ENCODE assay signal across 14 mouse cellular contexts in genomic region chr10:20398641-20399390, GRCm38 (mm10). TPM values are rescaled to one million over a fixed set of nuclear protein-coding genes. Genes with fewer than 3 reads are reported as not detected.
A peak's percentile ranks its signal among the peaks of the same experiment; 100 is the strongest.
DNase-seq lines count a peak whose midpoint lies in the region; ATAC-seq and TF ChIP-seq lines count a peak whose summit lies in the region.
"Had no signal": no experiment of that assay in that cellular context is flagged by ENCODE, and none has a peak within 500 bp of the region (broad histone marks: within the 10 kb centered on the region; RNA-seq: fewer than 3 reads in every experiment).

No protein-coding gene starts in this region.

- ATAC-seq in liver, embryonic 14.5 days (ENCODE audit: insufficient read depth) = no peak
- ATAC-seq in liver, embryonic 11.5 days (replicated peaks; ENCODE audit: low FRiP score) = no peak
- ATAC-seq in liver, postnatal 0 days = no peak

- no peak for TF ChIP-seq CTCF in liver, embryonic 14.5 days (IDR thresholded peaks at IDR 0.05; ENCODE audit: low read depth)
- no peak for TF ChIP-seq CTCF in bone marrow macrophage, adult 2 months (IDR thresholded peaks at IDR 0.05; ENCODE audit: low read depth, low read length)
- no peak for TF ChIP-seq CTCF in liver, postnatal 0 days (IDR thresholded peaks at IDR 0.05; ENCODE audit: low read depth)

- H3K4me2 ChIP-seq in liver, embryonic 14.5 days (ENCODE audit: low read depth) = 0 out of 2 replicates have a peak overlapping the region, but pooled peaks have one; percentile 6
- no peak overlapping the region for H3K4me2 ChIP-seq in liver, embryonic 11.5 days
- 0 out of 2 replicates have a peak overlapping the region, but pooled peaks have one; percentile 22 for H3K4me2 ChIP-seq in liver, postnatal 0 days (ENCODE audit: low read depth, low read length)
- H3K4me2 ChIP-seq: embryonic facial prominence, embryonic 13.5 days; limb, embryonic 15.5 days had no signal

- no peak for TF ChIP-seq POLR2A in bone marrow macrophage, adult 2 months (IDR thresholded peaks at IDR 0.05; ENCODE audit: borderline replicate concordance, low read depth, low read length)

- H3K4me3 ChIP-seq in liver, embryonic 14.5 days (ENCODE audit: insufficient read depth in 1 of 2, low read depth in 2 of 2, low read length in 2 of 2) = no peak overlapping the region
- no peak overlapping the region for H3K4me3 ChIP-seq in liver, embryonic 11.5 days (ENCODE audit: low read depth, low read length)
- peak overlapping the region; percentile 18; the same call in 1 of the 2 replicates for H3K4me3 ChIP-seq in bone marrow macrophage, adult 2 months (ENCODE audit: insufficient read depth, low read length)
- no peak overlapping the region for H3K4me3 ChIP-seq in liver, postnatal 0 days (ENCODE audit: low read depth, low read length)
- H3K4me3 ChIP-seq: embryonic facial prominence, embryonic 13.5 days; limb, embryonic 15.5 days; midbrain, embryonic 10.5 days had no signal

- no peaks in the 10 kb centered on the region; a peak in 1 of 4 replicates for H3K4me1 ChIP-seq in liver, embryonic 14.5 days (replicated peaks; ENCODE audit: control insufficient read depth in 2 of 2, insufficient read depth in 2 of 2, low read length in 1 of 2)
- no peaks in the 10 kb centered on the region for H3K4me1 ChIP-seq in liver, embryonic 11.5 days (replicated peaks; ENCODE audit: control insufficient read depth, insufficient read depth, low read length)
- 0 out of 2 replicates have a peak, but pooled peaks cover 2% of the 10 kb centered on the region for H3K4me1 ChIP-seq in bone marrow macrophage, adult 2 months (ENCODE audit: control insufficient read depth, insufficient read depth, low read length)
- no peaks in the 10 kb centered on the region for H3K4me1 ChIP-seq in liver, postnatal 0 days (ENCODE audit: insufficient read depth)

- 57% methylated on average over 12 of the region's 12 CpGs for WGBS in liver, embryonic 14.5 days (ENCODE audit: insufficient replicate concordance)
- 66% methylated on average over 12 of the region's 12 CpGs for WGBS in liver, embryonic 11.5 days
- 72% methylated on average over 12 of the region's 12 CpGs for WGBS in liver, postnatal 0 days (ENCODE audit: insufficient replicate concordance)

- intact Hi-C loops in heart, postnatal 14 days (cut with DNase I) = no loop called here

- H3K27ac ChIP-seq in liver, embryonic 14.5 days = no peak overlapping the region
- no peak overlapping the region for H3K27ac ChIP-seq in liver, embryonic 11.5 days (ENCODE audit: low read depth, low read length)
- H3K27ac ChIP-seq in bone marrow macrophage, adult 2 months (ENCODE audit: insufficient read depth, low read depth, low read length) = no peak overlapping the region
- H3K27ac ChIP-seq in liver, postnatal 0 days (ENCODE audit: low read depth) = no peak overlapping the region
- H3K27ac ChIP-seq: embryonic facial prominence, embryonic 13.5 days; limb, embryonic 15.5 days; midbrain, embryonic 10.5 days had no signal

- DNase-seq in heart, adult 11 months = peak; percentile 66
- DNase-seq in heart, postnatal 14 days = no peak
- DNase-seq in liver, embryonic 14.5 days (ENCODE audit: low read depth in 3 of 3, low spot score in 3 of 3) = no peak
- DNase-seq in liver, embryonic 11.5 days (ENCODE audit: low spot score) = no peak
- no peak for DNase-seq in liver, postnatal 0 days
- no peak for DNase-seq in left cerebral cortex, adult 8-10 months (ENCODE audit: low spot score in 2 of 2)
- DNase-seq in urinary bladder, adult 18-20 months (ENCODE audit: low spot score in 2 of 2) = no peak
- DNase-seq: cerebellum, adult 9-11 months; heart, postnatal 4 days; right cerebral cortex, postnatal 4 days had no signal

- H3K36me3 ChIP-seq in liver, embryonic 14.5 days (replicated peaks; ENCODE audit: control insufficient read depth, insufficient read depth, low read depth) = no peaks in the 10 kb centered on the region
- H3K36me3 ChIP-seq in liver, embryonic 11.5 days (ENCODE audit: control insufficient read depth, insufficient read depth, low read length) = no peaks in the 10 kb centered on the region
- no peaks in the 10 kb centered on the region for H3K36me3 ChIP-seq in liver, postnatal 0 days (replicated peaks; ENCODE audit: insufficient read depth, low read length)
- H3K36me3 ChIP-seq: limb, embryonic 15.5 days; midbrain, embryonic 10.5 days had no signal

- TF ChIP-seq EP300 in liver, embryonic 14.5 days (IDR thresholded peaks at IDR 0.05; ENCODE audit: low read depth) = no peak
- TF ChIP-seq EP300 in liver, postnatal 0 days (IDR thresholded peaks at IDR 0.05; ENCODE audit: low read depth) = no peak

- H3K9me3 ChIP-seq in liver, embryonic 14.5 days (ENCODE audit: control insufficient read depth, low read length) = no peaks in the 10 kb centered on the region
- no peaks in the 10 kb centered on the region for H3K9me3 ChIP-seq in liver, embryonic 11.5 days (ENCODE audit: control insufficient read depth, low read length)
- H3K9me3 ChIP-seq in liver, postnatal 0 days (ENCODE audit: low read length) = no peaks in the 10 kb centered on the region
- H3K9me3 ChIP-seq: embryonic facial prominence, embryonic 13.5 days; limb, embryonic 15.5 days; midbrain, embryonic 10.5 days had no signal

- no peak overlapping the region for H3K9ac ChIP-seq in liver, embryonic 14.5 days (replicated peaks)
- no peak overlapping the region for H3K9ac ChIP-seq in liver, embryonic 11.5 days (ENCODE audit: low read depth, low read length)
- H3K9ac ChIP-seq in liver, postnatal 0 days (replicated peaks) = no peak overlapping the region; the same call in 1 of the 2 replicates
- H3K9ac ChIP-seq: embryonic facial prominence, embryonic 13.5 days; limb, embryonic 15.5 days had no signal

- no peaks in the 10 kb centered on the region for H3K27me3 ChIP-seq in liver, embryonic 14.5 days (ENCODE audit: control insufficient read depth, insufficient read depth, low read length)
- H3K27me3 ChIP-seq in liver, embryonic 11.5 days (replicated peaks; ENCODE audit: control insufficient read depth, insufficient read depth, low read length) = no peaks in the 10 kb centered on the region; the same call in 1 of the 2 replicates
- no peaks in the 10 kb centered on the region for H3K27me3 ChIP-seq in liver, postnatal 0 days (ENCODE audit: insufficient read depth, low read length)
- H3K27me3 ChIP-seq: embryonic facial prominence, embryonic 13.5 days; limb, embryonic 15.5 days had no signal

RNA-seq across cellular contexts. Expression of gene Mtfr2, which starts 51.2 kb away (rescaled TPM):
- 1 to 10 TPM in 1 of 2 experiments, under 1 TPM in 1; 0.72 to 1.2 TPM for total RNA-seq in heart, postnatal 14 days (2021)
- 9.6 and 13.3 TPM in 2 replicates for polyA plus RNA-seq in liver, embryonic 14.5 days (2012; rRNA removed)
- polyA plus RNA-seq in liver, embryonic 14.5 days (2014; fragmentation: Nextera tagmentation; extraction: Ambion mirVana) = 1.8 and 2.4 TPM in 2 replicates
- 3.0 and 4.1 TPM in 2 replicates for polyA plus RNA-seq in liver, embryonic 11.5 days (2014; fragmentation: Nextera tagmentation; extraction: Ambion mirVana)
- polyA plus RNA-seq in bone marrow macrophage, adult 2 months (2012; ENCODE audit: insufficient read depth, insufficient read length, missing spikeins) = 9.0 and 9.4 TPM in 2 replicates
- polyA plus RNA-seq in liver, postnatal 0 days (2015; fragmentation: Nextera tagmentation; extraction: Ambion mirVana) = 1.3 and 1.5 TPM in 2 replicates
- under 1 TPM; 0.41 to 0.63 (median 0.54) TPM for total RNA-seq in left cerebral cortex, adult 8-10 months (2022)
